Mouse (Mus musculus): ENCODE results near the gene Kcnj9.

DNA sequence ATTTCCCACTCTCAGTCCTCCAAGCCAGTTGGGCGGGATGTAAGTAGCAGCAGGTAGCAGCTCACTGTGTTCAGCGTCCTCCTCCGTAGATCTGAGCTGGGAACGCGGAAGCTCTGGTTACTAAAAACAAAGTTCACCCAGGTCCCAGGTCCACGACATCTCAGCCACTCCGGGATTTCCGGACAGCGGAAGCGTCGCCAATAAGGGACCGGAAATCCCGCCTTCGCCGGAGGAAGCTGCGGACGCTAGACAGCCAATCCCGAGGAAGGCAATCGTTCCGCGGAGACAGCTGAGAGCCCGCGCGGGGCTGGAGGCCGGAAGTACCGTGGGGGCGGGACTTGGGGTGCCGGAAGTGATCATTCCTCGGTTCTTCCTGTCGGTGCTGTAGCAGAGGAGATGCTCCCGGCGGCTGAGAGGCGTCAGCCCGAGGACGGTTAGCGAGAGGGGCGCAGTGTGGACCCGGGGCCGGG, 47.1 kb upstream of the Kcnj9 start, which contains the start of gene Pigm:
- TF ChIP-seq POLR2A (IDR thresholded peaks at IDR 0.05; ENCODE audit: control insufficient read depth, extremely low read depth, insufficient read depth, low read length, poor library complexity) (peak; percentile 76; the same call in 1 of the 2 replicates), CTCF (IDR thresholded peaks at IDR 0.05; ENCODE audit: borderline replicate concordance, control insufficient read depth, extremely low read depth, insufficient read depth, low read length, poor library complexity) (no peak)
